Mouse (Mus musculus) CH12.LX (cell line): ENCODE data around the gene Gm16181.

Experiments
- BHLHE40 ChIP-seq: IDR thresholded peaks from 2 replicates; pipeline ENCODE4 v1.6.1; 2011; ENCODE audit warnings: mild to moderate bottlenecking, low read depth, low read length, improper control_type of control experiment
- CHD1 ChIP-seq: IDR thresholded peaks from 2 replicates; pipeline ENCODE4 v1.6.1; 2012; ENCODE audit warnings: low read depth, low read length, improper control_type of control experiment, inconsistent platforms
- CTCF ChIP-seq, 2 experiments: IDR thresholded peaks in 1 of 2; conservative IDR thresholded peaks in 1 of 2; 2 replicates each; pipeline ENCODE4 v1.5.1; 2011 to 2012; ENCODE audit warnings: low read depth in 2 of 2, low read length in 2 of 2, improper control_type of control experiment in 1 of 2, inconsistent platforms in 1 of 2, mild to moderate bottlenecking in 1 of 2, moderate library complexity in 1 of 2
- ELF1 ChIP-seq: IDR thresholded peaks from 2 replicates; pipeline ENCODE4 v1.6.1; 2014; ENCODE audit warnings: low read depth, mild to moderate bottlenecking, inconsistent platforms, low read length, improper control_type of control experiment
- EP300 ChIP-seq: IDR thresholded peaks from 2 replicates; pipeline ENCODE4 v1.6.1; 2011; ENCODE audit warnings: low read length, improper control_type of control experiment
- ETS1 ChIP-seq: conservative IDR thresholded peaks from 2 replicates; pipeline ENCODE4 v1.6.1; 2012; ENCODE audit warnings: low read depth, mild to moderate bottlenecking, inconsistent platforms, low read length, improper control_type of control experiment, moderate library complexity
- HCFC1 ChIP-seq: IDR thresholded peaks from 2 replicates; pipeline ENCODE4 v1.6.1; 2012; ENCODE audit warnings: low read depth, mild to moderate bottlenecking, inconsistent platforms, low read length, improper control_type of control experiment
- KAT2A ChIP-seq: IDR thresholded peaks from 2 replicates; pipeline ENCODE4 v1.6.1; 2012; ENCODE audit warnings: low read length, improper control_type of control experiment, inconsistent platforms; ENCODE audit not compliant: insufficient replicate concordance
- MEF2A ChIP-seq: IDR thresholded peaks from 2 replicates; pipeline ENCODE4 v1.6.1; 2014; ENCODE audit warnings: low read depth, mild to moderate bottlenecking, inconsistent platforms, low read length, improper control_type of control experiment, borderline replicate concordance
- TCF12 ChIP-seq: IDR thresholded peaks from 2 replicates; pipeline ENCODE4 v1.6.1; 2014; ENCODE audit warnings: low read depth, mild to moderate bottlenecking, inconsistent platforms, low read length, improper control_type of control experiment
- UBTF ChIP-seq: IDR thresholded peaks from 2 replicates; pipeline ENCODE4 v1.6.1; 2012; ENCODE audit warnings: low read depth, mild to moderate bottlenecking, inconsistent platforms, low read length, improper control_type of control experiment, moderate library complexity
- ZKSCAN1 ChIP-seq: IDR thresholded peaks from 2 replicates; pipeline ENCODE4 v1.6.1; 2012; ENCODE audit warnings: low read depth, inconsistent platforms, low read length, improper control_type of control experiment, borderline replicate concordance
- ZMIZ1 ChIP-seq: IDR thresholded peaks from 2 replicates; pipeline ENCODE4 v1.6.1; 2012; ENCODE audit warnings: low read depth, mild to moderate bottlenecking, inconsistent platforms, low read length, improper control_type of control experiment

DNA sequence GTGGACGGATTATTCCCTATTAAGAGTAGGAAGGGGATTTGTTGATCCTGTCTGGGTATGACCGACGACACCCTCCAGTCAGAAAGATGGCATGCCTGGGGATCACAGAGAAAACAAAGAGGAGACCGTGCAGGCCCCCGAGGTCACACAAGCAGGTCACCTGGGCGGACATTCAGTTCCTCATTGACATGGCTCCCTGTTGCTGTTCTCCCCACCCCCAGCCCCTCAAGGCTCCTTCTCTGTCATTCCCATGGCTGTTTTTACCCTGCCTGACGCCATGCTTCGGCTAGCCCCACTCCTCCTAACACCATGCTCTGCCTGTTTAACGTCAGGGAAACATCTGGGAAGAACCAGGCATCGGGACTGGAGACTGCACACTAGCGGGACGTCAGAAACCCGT is 41.0 kb downstream of the Gm16181 start:
- no peak for TF ChIP-seq MEF2A
- no peak for TF ChIP-seq TCF12
- no peak for TF ChIP-seq HCFC1
- no peak for TF ChIP-seq CHD1
- no peak for TF ChIP-seq ELF1
- no peak for TF ChIP-seq CTCF (conservative IDR thresholded peaks at IDR 0.05 in 1 of 2, IDR thresholded peaks at IDR 0.05 in 1 of 2; ENCODE audit: low read depth in 2 of 2, low read length in 2 of 2)
- TF ChIP-seq BHLHE40: no peak
- no peak for TF ChIP-seq ZKSCAN1
- TF ChIP-seq KAT2A: no peak
- no peak for TF ChIP-seq ETS1
- no peak for TF ChIP-seq ZMIZ1
- TF ChIP-seq UBTF: no peak
- no peak; the same call in 1 of the 2 replicates for TF ChIP-seq EP300
